Mouse (Mus musculus): ENCODE measurements at regions not wholly inside any gene's neighbourhood (a gene's known extent, or its start where the extent isn't known, plus 50 kb on each side); places are given as distances from the start of the nearest gene placed in this dataset.

DNA sequence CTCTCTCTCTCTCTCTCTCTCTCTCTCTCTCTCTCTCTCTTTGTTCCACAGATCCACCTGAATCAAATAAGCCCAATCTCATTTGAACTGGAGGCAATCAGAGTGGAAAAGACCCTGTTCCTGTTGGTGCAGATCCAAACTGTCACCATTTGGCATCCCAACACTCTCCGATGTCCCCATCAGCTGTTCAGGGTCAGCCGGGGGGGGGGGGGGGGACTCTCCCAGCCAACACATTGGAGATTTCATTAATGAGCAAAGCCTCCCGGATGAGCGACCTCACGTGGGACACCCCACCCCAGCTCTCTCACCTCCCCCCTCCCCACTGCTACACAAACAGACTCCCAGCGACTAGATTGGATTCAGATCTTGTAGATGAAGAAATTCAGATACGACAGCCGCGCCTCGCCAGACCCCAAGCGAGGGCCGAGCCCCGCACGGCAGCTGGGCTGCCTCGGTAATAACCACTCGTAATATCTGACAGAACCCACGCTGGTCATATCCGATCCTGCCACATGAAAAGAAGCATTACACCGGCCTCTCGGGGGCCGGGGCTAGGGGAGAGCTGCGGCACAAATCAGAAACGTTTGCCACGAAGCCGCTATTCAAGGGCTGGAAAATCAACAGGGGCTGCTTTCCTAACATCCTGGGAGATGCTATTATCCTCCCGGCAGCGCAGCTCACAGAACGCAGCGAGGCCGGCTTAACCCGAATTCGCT, 164.2 kb downstream of the H2al1j start:
- Histone ChIP-seq H3K9me3 (ENCODE audit: control insufficient read depth, low read length) (no peaks in the 10 kb centered on the region), H3K36me3 (ENCODE audit: control insufficient read depth, insufficient read depth, low read length) (no peaks in the 10 kb centered on the region), H3K27me3 (ENCODE audit: control insufficient read depth, insufficient read depth, low read length) (no peaks in the 10 kb centered on the region; the same call in 1 of the 2 replicates), H3K4me1 (replicated peaks; ENCODE audit: control insufficient read depth, insufficient read depth, low read length) (no peaks in the 10 kb centered on the region), H3K9ac (ENCODE audit: low read depth, low read length) (peak overlapping the region; percentile 7; the same call in 1 of the 2 replicates), H3K4me2 (replicated peaks; ENCODE audit: low read depth, low read length) (peak overlapping the region; percentile 26), H3K4me3 (ENCODE audit: low read depth, low read length) (no peak overlapping the region), H3K27ac (ENCODE audit: low read depth, low read length) (peak overlapping the region; percentile 58; the same call in 1 of the 2 replicates)
- WGBS = 27% methylated on average over 31 of the region's 32 CpGs
- peak; percentile 20; the same call in 1 of the 2 replicates for ATAC-seq (ENCODE audit: low FRiP score)
- peak; percentile 39 for DNase-seq (ENCODE audit: low spot score)

- WGBS = 28% methylated on average over 19 of the region's 19 CpGs
- Histone ChIP-seq H3K27me3 (ENCODE audit: control insufficient read depth, insufficient read depth, low read length) (no peaks in the 10 kb centered on the region; the same call in 1 of the 2 replicates), H3K27ac (ENCODE audit: low read depth, low read length) (peak overlapping the region; percentile 71), H3K4me2 (replicated peaks; ENCODE audit: low read depth, low read length) (peak overlapping the region; percentile 14; the same call in 1 of the 2 replicates), H3K9ac (ENCODE audit: low read depth, low read length) (0 out of 2 replicates have a peak overlapping the region, but pooled peaks have one; percentile 23), H3K36me3 (ENCODE audit: control insufficient read depth, insufficient read depth, low read length) (no peaks in the 10 kb centered on the region), H3K9me3 (ENCODE audit: control insufficient read depth, low read length) (no peaks in the 10 kb centered on the region), H3K4me1 (replicated peaks; ENCODE audit: control insufficient read depth, insufficient read depth, low read length) (no peaks in the 10 kb centered on the region), H3K4me3 (ENCODE audit: low read depth, low read length) (no peak overlapping the region)
- DNase-seq (ENCODE audit: low spot score) (peak; percentile 63), ATAC-seq (ENCODE audit: low FRiP score) (peak; percentile 85)
Observed at GRCm38 (mm10) chrX:11493526-11494245, 166.1 kb downstream of the H2al1j start.

- Histone ChIP-seq H3K9me3 (ENCODE audit: control insufficient read depth, low read length) (no peaks in the 10 kb centered on the region), H3K27ac (ENCODE audit: low read depth, low read length) (peak overlapping the region; percentile 71), H3K9ac (ENCODE audit: low read depth, low read length) (no peak overlapping the region), H3K36me3 (ENCODE audit: control insufficient read depth, insufficient read depth, low read length) (no peaks in the 10 kb centered on the region), H3K27me3 (ENCODE audit: control insufficient read depth, insufficient read depth, low read length) (no peaks in the 10 kb centered on the region; the same call in 1 of the 2 replicates), H3K4me1 (replicated peaks; ENCODE audit: control insufficient read depth, insufficient read depth, low read length) (no peaks in the 10 kb centered on the region), H3K4me2 (replicated peaks; ENCODE audit: low read depth, low read length) (peak overlapping the region; percentile 19; the same call in 1 of the 2 replicates), H3K4me3 (ENCODE audit: low read depth, low read length) (no peak overlapping the region)
- WGBS = 21% methylated on average over 12 of the region's 12 CpGs
- ATAC-seq (ENCODE audit: low FRiP score) (no peak), DNase-seq (ENCODE audit: low spot score) (no peak)
Observed at GRCm38 (mm10) chrX:11494246-11494630, 166.6 kb downstream of the H2al1j start.

GRCm38 (mm10) chrX:11512439-11512838, 184.8 kb downstream of the H2al1j start:
- H3K4me3 ChIP-seq (ENCODE audit: low read depth, low read length) = no peak overlapping the region
- WGBS = 49% methylated on average over 5 of the region's 5 CpGs
- H3K27ac ChIP-seq (ENCODE audit: low read depth, low read length) = no peak overlapping the region
- no peaks in the 10 kb centered on the region for H3K27me3 ChIP-seq (ENCODE audit: control insufficient read depth, insufficient read depth, low read length)
- H3K36me3 ChIP-seq (ENCODE audit: control insufficient read depth, insufficient read depth, low read length) = no peaks in the 10 kb centered on the region
- ATAC-seq (ENCODE audit: low FRiP score) = peak; percentile 14; the same call in 1 of the 2 replicates
- DNase-seq (ENCODE audit: low spot score) = peak; percentile 3
- no peak overlapping the region for H3K4me2 ChIP-seq (replicated peaks; ENCODE audit: low read depth, low read length)
- no peak overlapping the region for H3K9ac ChIP-seq (ENCODE audit: low read depth, low read length)
- H3K9me3 ChIP-seq (ENCODE audit: control insufficient read depth, low read length) = no peaks in the 10 kb centered on the region
- H3K4me1 ChIP-seq (replicated peaks; ENCODE audit: control insufficient read depth, insufficient read depth, low read length) = no peaks in the 10 kb centered on the region

- no peak overlapping the region for H3K27ac ChIP-seq (ENCODE audit: low read depth, low read length)
- H3K9me3 ChIP-seq (ENCODE audit: control insufficient read depth, low read length) = no peaks in the 10 kb centered on the region
- H3K27me3 ChIP-seq (ENCODE audit: control insufficient read depth, insufficient read depth, low read length) = no peaks in the 10 kb centered on the region
- no peaks in the 10 kb centered on the region for H3K4me1 ChIP-seq (replicated peaks; ENCODE audit: control insufficient read depth, insufficient read depth, low read length)
- H3K36me3 ChIP-seq (ENCODE audit: control insufficient read depth, insufficient read depth, low read length) = no peaks in the 10 kb centered on the region
- no peak overlapping the region for H3K4me3 ChIP-seq (ENCODE audit: low read depth, low read length)
- no peak for ATAC-seq (ENCODE audit: low FRiP score)
- H3K9ac ChIP-seq (ENCODE audit: low read depth, low read length) = no peak overlapping the region
- 78% methylated on average over 4 of the region's 4 CpGs for WGBS
- DNase-seq (ENCODE audit: low spot score) = no peak
- H3K4me2 ChIP-seq (replicated peaks; ENCODE audit: low read depth, low read length) = no peak overlapping the region
Observed at GRCm38 (mm10) chrX:11512928-11513327, 185.3 kb downstream of the H2al1j start.

- Histone ChIP-seq H3K27ac (ENCODE audit: low read depth, low read length) (no peak overlapping the region), H3K4me1 (replicated peaks; ENCODE audit: control insufficient read depth, insufficient read depth, low read length) (no peaks in the 10 kb centered on the region), H3K4me2 (replicated peaks; ENCODE audit: low read depth, low read length) (no peak overlapping the region), H3K4me3 (ENCODE audit: low read depth, low read length) (no peak overlapping the region), H3K27me3 (ENCODE audit: control insufficient read depth, insufficient read depth, low read length) (no peaks in the 10 kb centered on the region), H3K9ac (ENCODE audit: low read depth, low read length) (no peak overlapping the region), H3K9me3 (ENCODE audit: control insufficient read depth, low read length) (no peaks in the 10 kb centered on the region), H3K36me3 (ENCODE audit: control insufficient read depth, insufficient read depth, low read length) (no peaks in the 10 kb centered on the region)
- WGBS = 29% methylated on average over 4 of the region's 4 CpGs
- ATAC-seq (ENCODE audit: low FRiP score) (no peak), DNase-seq (ENCODE audit: low spot score) (no peak)
Observed at GRCm38 (mm10) chrX:11523791-11524190, 196.2 kb downstream of the H2al1j start.

GRCm38 (mm10) chrX:11525326-11525725, 197.7 kb downstream of the H2al1j start:
- WGBS = 81% methylated on average over 8 of the region's 8 CpGs
- Histone ChIP-seq H3K4me1 (replicated peaks; ENCODE audit: control insufficient read depth, insufficient read depth, low read length) (no peaks in the 10 kb centered on the region), H3K9me3 (ENCODE audit: control insufficient read depth, low read length) (no peaks in the 10 kb centered on the region)

DNA sequence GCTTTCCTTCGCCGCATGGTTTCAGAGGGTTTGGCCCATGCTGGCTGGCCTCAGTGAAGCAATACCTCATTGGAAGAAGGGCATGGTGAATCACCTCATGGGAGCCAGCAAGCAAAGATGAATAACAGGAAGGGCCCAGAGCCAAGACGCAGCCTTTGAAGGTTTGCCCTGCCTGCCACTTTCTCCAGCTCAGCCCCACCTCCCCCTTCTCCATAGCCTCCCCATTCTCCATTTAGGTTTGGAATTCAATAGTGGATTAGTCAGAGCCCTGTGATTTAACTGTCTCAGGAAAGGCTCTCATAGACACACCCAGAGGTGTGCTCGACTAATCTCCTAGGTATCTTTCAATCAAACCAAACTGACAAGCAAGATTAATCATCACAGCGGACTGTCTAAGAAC, 201.0 kb downstream of the H2al1j start:
- 88% methylated on average over 5 of the region's 5 CpGs for WGBS
- H3K27me3 ChIP-seq (ENCODE audit: control insufficient read depth, insufficient read depth, low read length) = peaks cover 2% of the 10 kb centered on the region; the same call in 1 of the 2 replicates
- no peaks in the 10 kb centered on the region for H3K36me3 ChIP-seq (ENCODE audit: control insufficient read depth, insufficient read depth, low read length)
- H3K27ac ChIP-seq (ENCODE audit: low read depth, low read length) = no peak overlapping the region
- no peak overlapping the region for H3K4me2 ChIP-seq (replicated peaks; ENCODE audit: low read depth, low read length)
- no peak overlapping the region for H3K4me3 ChIP-seq (ENCODE audit: low read depth, low read length)
- no peaks in the 10 kb centered on the region for H3K9me3 ChIP-seq (ENCODE audit: control insufficient read depth, low read length)
- no peak overlapping the region for H3K9ac ChIP-seq (ENCODE audit: low read depth, low read length)
- H3K4me1 ChIP-seq (replicated peaks; ENCODE audit: control insufficient read depth, insufficient read depth, low read length) = no peaks in the 10 kb centered on the region
- ATAC-seq (ENCODE audit: low FRiP score) = no peak
- no peak for DNase-seq (ENCODE audit: low spot score)

More at GRCm38 (mm10) chrX:11525326-11525725, 197.7 kb downstream of the H2al1j start:
- Histone ChIP-seq H3K27me3 (ENCODE audit: control insufficient read depth, insufficient read depth, low read length) (no peaks in the 10 kb centered on the region), H3K27ac (ENCODE audit: low read depth, low read length) (no peak overlapping the region), H3K4me2 (replicated peaks; ENCODE audit: low read depth, low read length) (no peak overlapping the region), H3K9ac (ENCODE audit: low read depth, low read length) (no peak overlapping the region), H3K36me3 (ENCODE audit: control insufficient read depth, insufficient read depth, low read length) (no peaks in the 10 kb centered on the region), H3K4me3 (ENCODE audit: low read depth, low read length) (no peak overlapping the region)
- DNase-seq (ENCODE audit: low spot score) (no peak), ATAC-seq (ENCODE audit: low FRiP score) (no peak)
